Mouse (Mus musculus): ENCODE data around the gene Serinc4.

GRCm38 (mm10) chr2:121448136-121448535 lies 8.4 kb downstream of the Serinc4 start:
- TF ChIP-seq POLR2A (IDR thresholded peaks at IDR 0.05; ENCODE audit: insufficient read depth, low read length) = no peak
- no peak for TF ChIP-seq CTCF (IDR thresholded peaks at IDR 0.05; ENCODE audit: low read depth, low read length)
- no peak for TF ChIP-seq EP300 (IDR thresholded peaks at IDR 0.05; ENCODE audit: insufficient read depth, low read depth, low read length)

Measured in ES-Bruce4 (cell line).